Mouse (Mus musculus): ENCODE data around the gene Tmem203. TPM values are rescaled to one million over a fixed set of nuclear protein-coding genes. Genes with fewer than 3 reads are reported as not detected.

Tmem203 gene
- 26.3 TPM for polyA plus RNA-seq (2021)

GRCm38 (mm10) chr2:25255284-25255779 is at the start of gene Tmem203:
Tmem203 (plus strand) TSS chr2:25255439.
- CTCF ChIA-PET: interaction anchor here (1.0 to 7.1 kb wide), 4 partner anchors 12 to 27 kb away, joined by 3 to 34 read pairs (median 4); partner anchors contain the start of genes Anapc2 and Ssna1
- ATAC-seq: peak; percentile 72
- POLR2A ChIA-PET: interaction anchor here (1.9 to 4.5 kb wide), 3 partner anchors 10 to 15 kb away, joined by 8 to 20 read pairs (median 8); partner anchors contain the start of genes Anapc2 and Ssna1
- no peak for DNase-seq (ENCODE audit: low read depth, low spot score)
- in situ Hi-C loops (cut with MboI; ENCODE audit: low pct_unique_long_range_greater_than_20kb): no loop called here
- no peaks in the 10 kb centered on the region for H3K27me3 ChIP-seq
- no peak for TF ChIP-seq CTCF (IDR thresholded peaks at IDR 0.05)

- ATAC-seq: no peak
- DNase-seq (ENCODE audit: low read depth, low spot score): no peak
- in situ Hi-C loops (cut with MboI; ENCODE audit: low pct_unique_long_range_greater_than_20kb): no loop called here
- POLR2A ChIA-PET: no interaction called here
- CTCF ChIA-PET: interaction anchor here (2.4 to 6.6 kb wide), 2 partner anchors 11 to 20 kb away, joined by 6 to 29 read pairs; partner anchors contain the start of gene Tor4a
- no peak for TF ChIP-seq CTCF (IDR thresholded peaks at IDR 0.05)
- no peaks in the 10 kb centered on the region for H3K27me3 ChIP-seq
These were observed 47.6 kb upstream of the Tmem203 start for GRCm38 (mm10) chr2:25207593-25207992.

- POLR2A ChIA-PET: interaction anchor here (0.6 to 1.4 kb wide), 5 partner anchors 9 to 261 kb away, joined by 3 to 5 read pairs (median 3); partner anchors contain the start of genes Tor4a, Tubb4b and Zmynd19
- CTCF ChIA-PET: interaction anchor here (1.2 to 2.6 kb wide), 5 partner anchors 10 to 19 kb away, joined by 3 to 14 read pairs (median 5); partner anchors contain the start of gene Tor4a
- no peak for ATAC-seq
- no peaks in the 10 kb centered on the region for H3K27me3 ChIP-seq
- in situ Hi-C loops (cut with MboI; ENCODE audit: low pct_unique_long_range_greater_than_20kb): no loop called here
- no peak for TF ChIP-seq CTCF (IDR thresholded peaks at IDR 0.05)
- no peak for DNase-seq (ENCODE audit: low read depth, low spot score)
These were observed 44.6 kb upstream of the Tmem203 start for GRCm38 (mm10) chr2:25210686-25211085.

- in situ Hi-C loops (cut with MboI; ENCODE audit: low pct_unique_long_range_greater_than_20kb): no loop called here
- no peak for TF ChIP-seq CTCF (IDR thresholded peaks at IDR 0.05)
- POLR2A ChIA-PET: interaction anchor here (1.0 to 1.2 kb wide), 2 partner anchors 10 to 13 kb away, joined by 5 read pairs; partner anchors contain the start of gene Tubb4b
- no peaks in the 10 kb centered on the region for H3K27me3 ChIP-seq
- CTCF ChIA-PET: interaction anchor here (1.3 to 2.6 kb wide), 3 partner anchors 10 to 18 kb away, joined by 4 to 14 read pairs (median 5); no protein-coding TSS in a partner anchor
- ATAC-seq: peak; percentile 71
- DNase-seq (ENCODE audit: low read depth, low spot score): no peak
These were observed 44.0 kb upstream of the Tmem203 start, which contains the start of gene Nelfb for GRCm38 (mm10) chr2:25211121-25211670. Nelfb (minus strand) TSS chr2:25211489.

- no peak for ATAC-seq
- ChIA-PET CTCF (no interaction called here), POLR2A (interaction anchor here (0.8 kb wide), 1 partner anchor 10 kb away, joined by 3 read pairs; no protein-coding TSS in a partner anchor)
- no peak for DNase-seq (ENCODE audit: low read depth, low spot score)
- TF ChIP-seq CTCF (IDR thresholded peaks at IDR 0.05): no peak
- in situ Hi-C loops (cut with MboI; ENCODE audit: low pct_unique_long_range_greater_than_20kb): no loop called here
- no peaks in the 10 kb centered on the region for H3K27me3 ChIP-seq
These were observed 41.9 kb upstream of the Tmem203 start for GRCm38 (mm10) chr2:25213266-25213865.

GRCm38 (mm10) chr2:25214444-25214843 is 40.8 kb upstream of the Tmem203 start, which contains the start of gene Stpg3:
Stpg3 (minus strand) TSS chr2:25214637.
- ChIA-PET POLR2A (no interaction called here), CTCF (no interaction called here)
- no peak for ATAC-seq
- DNase-seq (ENCODE audit: low read depth, low spot score): no peak
- in situ Hi-C loops (cut with MboI; ENCODE audit: low pct_unique_long_range_greater_than_20kb): no loop called here
- no peaks in the 10 kb centered on the region for H3K27me3 ChIP-seq
- TF ChIP-seq CTCF (IDR thresholded peaks at IDR 0.05): no peak

- ATAC-seq: no peak
- ChIA-PET CTCF (interaction anchor here (0.6 kb wide), 1 partner anchor 11 kb away, joined by 3 read pairs; no protein-coding TSS in a partner anchor), POLR2A (no interaction called here)
- no peak for DNase-seq (ENCODE audit: low read depth, low spot score)
- TF ChIP-seq CTCF (IDR thresholded peaks at IDR 0.05): no peak
- in situ Hi-C loops (cut with MboI; ENCODE audit: low pct_unique_long_range_greater_than_20kb): no loop called here
- no peaks in the 10 kb centered on the region for H3K27me3 ChIP-seq
These were observed 37.6 kb upstream of the Tmem203 start for GRCm38 (mm10) chr2:25217666-25218065.

GRCm38 (mm10) chr2:25218445-25218844 is 36.8 kb upstream of the Tmem203 start, which contains the start of gene Fam166a:
Fam166a (plus strand) TSS chr2:25218745.
- H3K27me3 ChIP-seq: no peaks in the 10 kb centered on the region
- no peak for TF ChIP-seq CTCF (IDR thresholded peaks at IDR 0.05)
- DNase-seq (ENCODE audit: low read depth, low spot score): no peak
- in situ Hi-C loops (cut with MboI; ENCODE audit: low pct_unique_long_range_greater_than_20kb): no loop called here
- ATAC-seq: no peak
- ChIA-PET CTCF (no interaction called here), POLR2A (no interaction called here)

- DNase-seq (ENCODE audit: low read depth, low spot score) (no peak), ATAC-seq (no peak)
- H3K27me3 ChIP-seq: no peaks in the 10 kb centered on the region
- CTCF ChIA-PET: interaction anchor here (1.1 to 2.4 kb wide), 4 partner anchors 8 to 27 kb away, joined by 3 to 10 read pairs (median 6); no protein-coding TSS in a partner anchor
- in situ Hi-C loops (cut with MboI; ENCODE audit: low pct_unique_long_range_greater_than_20kb): no loop called here
- POLR2A ChIA-PET: interaction anchor here (1.7 kb wide), 1 partner anchor 10 kb away, joined by 5 read pairs; the partner anchor contains the start of gene Nelfb
- no peak for TF ChIP-seq CTCF (IDR thresholded peaks at IDR 0.05)
These were observed 33.9 kb upstream of the Tmem203 start for GRCm38 (mm10) chr2:25221331-25221772.

- DNase-seq (ENCODE audit: low read depth, low spot score) (peak; percentile 15), ATAC-seq (peak; percentile 31)
- TF ChIP-seq CTCF (IDR thresholded peaks at IDR 0.05): no peak
- in situ Hi-C loops (cut with MboI; ENCODE audit: low pct_unique_long_range_greater_than_20kb): no loop called here
- no peaks in the 10 kb centered on the region for H3K27me3 ChIP-seq
- CTCF ChIA-PET: interaction anchor here (1.7 kb wide), 1 partner anchor 30 kb away, joined by 3 read pairs; no protein-coding TSS in a partner anchor
- POLR2A ChIA-PET: interaction anchor here (0.7 to 2.2 kb wide), 4 partner anchors 11 to 1128 kb away, joined by 3 to 8 read pairs (median 6); no protein-coding TSS in a partner anchor
These were observed 31.4 kb upstream of the Tmem203 start for GRCm38 (mm10) chr2:25223681-25224491.

Measured in Patski (cell line).